Mouse (Mus musculus) lung, adult 2 months (tissue): ENCODE data around the gene Smarcc2.

Source experiments
- CTCF ChIP-seq: fragments of 200-500 bp; IDR thresholded peaks from 2 replicates; pipeline ENCODE4 v1.5.1; 2011; ENCODE audit warnings: mild to moderate bottlenecking, low read length, control low read depth; ENCODE audit not compliant: insufficient read depth
- POLR2A ChIP-seq: fragments of 200-500 bp; IDR thresholded peaks from 2 replicates; pipeline ENCODE4 v1.6.1; 2011; ENCODE audit warnings: low read depth, mild to moderate bottlenecking, control low read depth, low read length, borderline replicate concordance; ENCODE audit errors: extremely low read depth

GRCm38 (mm10) chr10:128442718-128443117 lies 16.3 kb upstream of the Smarcc2 start:
- TF ChIP-seq POLR2A (no peak), CTCF (no peak)
